18 mouse cellular contexts compared by ENCODE assay signal in the genomic region with DNA sequence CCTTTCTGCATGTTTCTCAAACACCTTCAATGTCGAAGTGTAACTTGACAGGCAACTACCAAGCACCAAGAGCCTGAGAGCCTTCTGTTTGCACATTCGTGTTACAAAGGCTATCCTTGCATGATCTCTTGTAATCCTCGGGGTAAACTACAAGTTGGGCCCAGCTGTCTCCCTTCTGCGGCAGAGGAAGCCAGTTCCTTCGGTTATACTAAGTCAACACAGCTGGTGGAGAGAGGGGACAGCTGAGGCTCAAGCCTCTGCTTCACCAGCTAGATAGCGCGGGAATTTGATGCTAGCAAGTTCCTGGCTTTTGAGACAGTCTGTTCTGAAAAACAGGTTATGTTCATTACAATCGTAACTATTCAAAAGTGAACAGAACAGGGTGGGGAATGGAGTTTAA. TPM values are rescaled to one million over a fixed set of nuclear protein-coding genes. Genes with fewer than 3 reads are reported as not detected.
DNase-seq lines count a peak whose midpoint lies in the region; ATAC-seq lines count a peak whose summit lies in the region.
"Had no signal": no experiment of that assay in that cellular context is flagged by ENCODE, and none has a peak within 500 bp of the region (broad histone marks: within the 10 kb centered on the region; RNA-seq: fewer than 3 reads in every experiment).

No protein-coding gene starts in this region.

- no peak overlapping the region for H3K9ac ChIP-seq in kidney, embryonic 16.5 days (replicated peaks; ENCODE audit: low read length)
- H3K9ac ChIP-seq in embryonic facial prominence, embryonic 15.5 days: no peak overlapping the region
- no peak overlapping the region for H3K9ac ChIP-seq in stomach, embryonic 15.5 days
- H3K9ac ChIP-seq: liver, embryonic 14.5 days had no signal

- no peak overlapping the region for H3K4me3 ChIP-seq in kidney, embryonic 16.5 days (ENCODE audit: low read length)
- H3K4me3 ChIP-seq in embryonic facial prominence, embryonic 15.5 days (replicated peaks): no peak overlapping the region
- no peak overlapping the region for H3K4me3 ChIP-seq in stomach, embryonic 15.5 days (replicated peaks)
- H3K4me3 ChIP-seq: forebrain, embryonic 10.5 days; heart, embryonic 10.5 days; megakaryocyte, embryonic 14.5 days had no signal

- H3K27me3 ChIP-seq in kidney, embryonic 16.5 days (ENCODE audit: insufficient read depth, low read length): no peaks in the 10 kb centered on the region
- no peaks in the 10 kb centered on the region for H3K27me3 ChIP-seq in embryonic facial prominence, embryonic 15.5 days
- no peaks in the 10 kb centered on the region for H3K27me3 ChIP-seq in stomach, embryonic 15.5 days (replicated peaks)

- H3K4me1 ChIP-seq in kidney, embryonic 16.5 days (ENCODE audit: insufficient read depth, low read length): no peaks in the 10 kb centered on the region
- 0 out of 2 replicates have a peak, but pooled peaks cover 11% of the 10 kb centered on the region for H3K4me1 ChIP-seq in embryonic facial prominence, embryonic 15.5 days
- peaks cover 11% of the 10 kb centered on the region for H3K4me1 ChIP-seq in stomach, embryonic 15.5 days
- H3K4me1 ChIP-seq: heart, embryonic 10.5 days had no signal

- no peaks in the 10 kb centered on the region for H3K36me3 ChIP-seq in kidney, embryonic 16.5 days (ENCODE audit: insufficient read depth, low read length)
- no peaks in the 10 kb centered on the region for H3K36me3 ChIP-seq in embryonic facial prominence, embryonic 15.5 days
- H3K36me3 ChIP-seq in stomach, embryonic 15.5 days: no peaks in the 10 kb centered on the region
- H3K36me3 ChIP-seq: forebrain, embryonic 10.5 days; heart, embryonic 10.5 days had no signal

- peak; percentile 63 for DNase-seq in kidney, postnatal 10 days
- peak; percentile 51 for DNase-seq in thymus, postnatal 0 days (ENCODE audit: low spot score)
- no peak for DNase-seq in thymus, adult 18-20 months
- DNase-seq in testis, postnatal 10 days (ENCODE audit: low spot score): no peak
- DNase-seq in cerebellum, postnatal 36 days: no peak
- DNase-seq: adrenal gland, postnatal 10 days; cerebellum, adult 8-10 months; gastrocnemius, postnatal 14 days; heart, postnatal 4 days; kidney, postnatal 4 days had no signal

- no peak overlapping the region for H3K4me2 ChIP-seq in kidney, embryonic 16.5 days (replicated peaks; ENCODE audit: low read depth, low read length)
- no peak overlapping the region for H3K4me2 ChIP-seq in embryonic facial prominence, embryonic 15.5 days (replicated peaks)
- H3K4me2 ChIP-seq in stomach, embryonic 15.5 days: no peak overlapping the region

- H3K9me3 ChIP-seq in kidney, embryonic 16.5 days (ENCODE audit: low read length): no peaks in the 10 kb centered on the region
- H3K9me3 ChIP-seq in embryonic facial prominence, embryonic 15.5 days (replicated peaks): no peaks in the 10 kb centered on the region
- no peaks in the 10 kb centered on the region for H3K9me3 ChIP-seq in stomach, embryonic 15.5 days
- H3K9me3 ChIP-seq: forebrain, embryonic 10.5 days; heart, embryonic 10.5 days had no signal

- ATAC-seq in kidney, embryonic 16.5 days (ENCODE audit: low FRiP score, low TSS enrichment): no peak
- no peak for ATAC-seq in embryonic facial prominence, embryonic 15.5 days (ENCODE audit: insufficient number of reproducible peaks, low FRiP score, low TSS enrichment, low read depth)
- 0 out of 2 replicates have a peak, but pooled peaks have one; percentile 41 for ATAC-seq in stomach, embryonic 15.5 days (ENCODE audit: insufficient read depth, low FRiP score, low read depth)

- H3K27ac ChIP-seq in kidney, embryonic 16.5 days (ENCODE audit: low read length): no peak overlapping the region
- H3K27ac ChIP-seq in embryonic facial prominence, embryonic 15.5 days (replicated peaks): 0 out of 2 replicates have a peak overlapping the region, but pooled peaks have one; percentile 40
- no peak overlapping the region; the same call in 1 of the 2 replicates for H3K27ac ChIP-seq in stomach, embryonic 15.5 days
- H3K27ac ChIP-seq: forebrain, embryonic 10.5 days; heart, embryonic 10.5 days; liver, embryonic 14.5 days had no signal

- 41% methylated on average over 8 of the region's 8 CpGs for WGBS in kidney, embryonic 16.5 days
- 34% methylated on average over 8 of the region's 8 CpGs for WGBS in embryonic facial prominence, embryonic 15.5 days
- 18% methylated on average over 8 of the region's 8 CpGs for WGBS in stomach, embryonic 15.5 days

RNA-seq across cellular contexts. Expression of a gene that starts 5.3 kb away (rescaled TPM):
- 71.5 and 72.5 TPM in 2 replicates for polyA plus RNA-seq in kidney, embryonic 16.5 days (2015; fragmentation: Nextera tagmentation; extraction: Ambion mirVana)
- 73.0 and 74.5 TPM in 2 replicates for polyA plus RNA-seq in thymus, postnatal 0 days (2015; fragmentation: Nextera tagmentation; extraction: Ambion mirVana)
- 67.5 and 68.8 TPM in 2 replicates for polyA plus RNA-seq in embryonic facial prominence, embryonic 15.5 days (2015; fragmentation: Nextera tagmentation; extraction: Ambion mirVana)
- 52.3 and 52.9 TPM in 2 replicates for polyA plus RNA-seq in stomach, embryonic 15.5 days (2015; fragmentation: Nextera tagmentation; extraction: Ambion mirVana)

RNA-seq across cellular contexts. Expression of a gene that starts 22.8 kb away (rescaled TPM):
- 2.7 and 3.5 TPM in 2 replicates for polyA plus RNA-seq in kidney, embryonic 16.5 days (2015; fragmentation: Nextera tagmentation; extraction: Ambion mirVana)
- 1.3 and 1.5 TPM in 2 replicates for polyA plus RNA-seq in thymus, postnatal 0 days (2015; fragmentation: Nextera tagmentation; extraction: Ambion mirVana)
- polyA plus RNA-seq in embryonic facial prominence, embryonic 15.5 days (2015; fragmentation: Nextera tagmentation; extraction: Ambion mirVana): 30.6 and 69.8 TPM in 2 replicates
- 0.97 and 1.1 TPM in 2 replicates for polyA plus RNA-seq in stomach, embryonic 15.5 days (2015; fragmentation: Nextera tagmentation; extraction: Ambion mirVana)

RNA-seq across cellular contexts. Expression of a gene that starts 31.6 kb away (rescaled TPM):
- polyA plus RNA-seq in kidney, embryonic 16.5 days (2015; fragmentation: Nextera tagmentation; extraction: Ambion mirVana): 0.14 and 0.19 TPM in 2 replicates
- polyA plus RNA-seq in thymus, postnatal 0 days (2015; fragmentation: Nextera tagmentation; extraction: Ambion mirVana): 0.49 and 0.59 TPM in 2 replicates
- polyA plus RNA-seq in embryonic facial prominence, embryonic 15.5 days (2015; fragmentation: Nextera tagmentation; extraction: Ambion mirVana): 0.27 and 0.47 TPM in 2 replicates
- polyA plus RNA-seq in stomach, embryonic 15.5 days (2015; fragmentation: Nextera tagmentation; extraction: Ambion mirVana): 0.15 and 0.35 TPM in 2 replicates
- polyA plus RNA-seq: frontal cortex, adult 2 months had no signal

RNA-seq across cellular contexts. Expression of a gene that starts 38.3 kb away (rescaled TPM):
- polyA plus RNA-seq in kidney, embryonic 16.5 days (2015; fragmentation: Nextera tagmentation; extraction: Ambion mirVana): 95.9 and 96.7 TPM in 2 replicates
- 86.4 and 89.0 TPM in 2 replicates for polyA plus RNA-seq in thymus, postnatal 0 days (2015; fragmentation: Nextera tagmentation; extraction: Ambion mirVana)
- 101 and 103 TPM in 2 replicates for polyA plus RNA-seq in embryonic facial prominence, embryonic 15.5 days (2015; fragmentation: Nextera tagmentation; extraction: Ambion mirVana)
- polyA plus RNA-seq in stomach, embryonic 15.5 days (2015; fragmentation: Nextera tagmentation; extraction: Ambion mirVana): 89.5 and 101 TPM in 2 replicates

Comparison
In these comparisons a context has a peak if more than half of its experiments do, and no peak if none do; other contexts are left out.
1. DNase-seq: peak in kidney, postnatal 10 days (single experiment) and thymus, postnatal 0 days (single experiment); none in thymus, adult 18-20 months (0 of 2), testis, postnatal 10 days (single experiment) and cerebellum, postnatal 36 days (0 of 2).